Mouse (Mus musculus): ENCODE measurements around the gene Hk2.

DNA sequence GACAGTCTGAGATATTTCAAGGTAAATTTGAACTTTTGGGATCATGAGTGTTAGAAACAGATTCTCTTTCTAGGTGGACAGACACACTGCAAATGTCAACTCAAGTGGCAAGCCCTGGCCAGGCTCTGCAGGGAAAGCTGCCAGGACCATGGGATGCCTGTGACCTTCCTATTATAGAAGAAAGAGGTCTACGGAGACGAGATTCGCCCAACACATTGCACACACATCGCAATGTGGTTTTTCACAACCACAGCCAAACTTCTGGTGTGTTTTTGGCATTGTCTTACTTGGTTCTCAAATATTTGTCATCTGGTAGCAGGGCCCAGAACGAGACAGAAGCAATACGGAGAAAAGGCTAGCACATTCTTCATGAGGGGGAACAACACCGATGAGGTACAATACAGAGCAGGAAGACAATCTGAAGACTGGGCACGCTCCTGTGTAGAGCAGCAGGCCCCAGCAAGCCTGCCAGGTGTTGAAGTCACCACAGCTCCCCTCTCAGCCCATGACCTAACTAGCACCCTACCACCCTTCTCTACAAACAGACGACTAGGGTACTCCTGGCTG is 26.1 kb downstream of the Hk2 start:
- TF ChIP-seq CTCF (IDR thresholded peaks at IDR 0.05; ENCODE audit: low read depth, low read length) (no peak), POLR2A (IDR thresholded peaks at IDR 0.05; ENCODE audit: extremely low read depth, insufficient read depth, low read length) (no peak)

Measured in liver, adult 2 months (tissue).